Mouse (Mus musculus) kidney, postnatal 4 days (tissue): ENCODE measurements at regions not wholly inside any gene's neighbourhood (a gene's known extent, or its start where the extent isn't known, plus 50 kb on each side); places are given as distances from the start of the nearest gene placed in this dataset.

Experiments
- DNase-seq, 2 experiments: peaks; one replicate each; pipeline ENCODE4 v3.0.0; 2021; ENCODE audit warnings: mixed read lengths in 2 of 2

DNA sequence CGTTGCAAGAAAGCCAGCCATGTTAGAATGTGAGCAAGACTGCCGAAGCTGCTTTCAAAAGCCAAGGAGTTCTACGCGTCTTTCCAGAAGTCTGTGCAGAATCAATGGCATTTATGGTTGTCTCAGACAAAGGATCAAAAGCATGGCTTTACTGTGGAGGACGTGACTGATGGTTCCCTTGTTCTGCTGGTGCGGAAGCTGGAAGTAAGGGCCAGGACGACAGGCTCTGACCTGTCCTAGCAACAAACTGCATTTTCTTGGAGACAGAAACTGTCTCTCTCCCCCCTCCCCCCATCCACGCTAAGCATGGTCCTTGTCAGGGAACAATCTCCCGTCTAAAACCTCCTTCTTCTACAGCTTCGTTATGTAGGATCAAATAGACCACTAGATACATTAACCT lies 2780.3 kb upstream of the Gm7489 start:
- DNase-seq, result peak; percentile 2 to 10

- no peak for DNase-seq
Observed at GRCm38 (mm10) chr15:51104796-51105195, 2779.9 kb upstream of the Gm7489 start.

DNA sequence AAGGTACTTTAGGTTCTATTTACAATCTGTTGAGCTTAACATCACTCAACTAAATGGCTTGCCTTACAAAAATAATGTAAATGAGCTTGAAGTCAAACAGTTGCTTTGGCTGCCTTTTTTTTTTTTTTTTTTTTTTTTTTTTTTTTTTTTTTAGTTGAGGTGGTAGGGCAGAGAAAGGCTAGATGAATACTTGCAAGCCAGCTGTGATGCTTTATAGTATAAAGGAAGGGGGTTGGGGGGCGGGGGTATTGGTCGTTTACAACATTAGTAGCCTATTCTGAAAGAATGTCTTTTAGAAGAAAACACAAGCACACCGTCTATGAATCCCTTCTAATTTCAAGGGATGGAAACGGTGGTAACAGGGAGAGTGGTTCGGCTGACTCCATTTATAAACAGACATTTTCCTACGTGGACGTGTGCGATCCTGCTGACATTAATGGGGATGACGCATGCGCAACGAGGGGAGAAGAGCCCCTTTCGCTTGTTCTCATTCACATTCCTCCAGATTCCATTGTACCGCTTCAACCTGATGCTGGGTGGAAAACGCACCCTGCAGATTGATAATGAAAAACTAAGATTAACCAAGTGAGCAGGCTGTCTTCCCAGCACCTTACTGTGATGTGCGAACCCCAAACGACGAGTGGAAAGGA lies 2779.2 kb upstream of the Gm7489 start:
- no peak for DNase-seq

DNA sequence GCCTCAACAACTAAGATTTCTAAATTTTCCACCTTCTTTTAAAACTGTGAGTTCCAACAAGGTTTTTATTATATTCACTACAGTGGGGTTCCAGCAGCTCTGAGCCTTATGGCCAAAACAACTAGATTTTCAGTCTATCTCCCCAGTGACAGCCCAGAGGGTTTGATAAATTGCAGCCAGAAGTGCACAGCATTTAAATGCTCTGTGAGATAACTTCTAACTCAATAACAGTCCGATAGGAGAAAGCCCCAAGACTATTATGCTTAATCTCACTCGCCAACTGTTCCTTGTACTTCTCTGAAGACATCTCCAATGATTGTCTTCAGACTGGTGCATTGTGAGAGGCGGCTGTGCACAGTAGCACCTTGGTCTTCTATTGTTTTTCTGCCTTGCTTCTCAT lies 2774.5 kb upstream of the Gm7489 start:
- no peak for DNase-seq

- DNase-seq, result no peak
Observed at GRCm38 (mm10) chr15:51125896-51126295, 2758.8 kb upstream of the Gm7489 start.

DNA sequence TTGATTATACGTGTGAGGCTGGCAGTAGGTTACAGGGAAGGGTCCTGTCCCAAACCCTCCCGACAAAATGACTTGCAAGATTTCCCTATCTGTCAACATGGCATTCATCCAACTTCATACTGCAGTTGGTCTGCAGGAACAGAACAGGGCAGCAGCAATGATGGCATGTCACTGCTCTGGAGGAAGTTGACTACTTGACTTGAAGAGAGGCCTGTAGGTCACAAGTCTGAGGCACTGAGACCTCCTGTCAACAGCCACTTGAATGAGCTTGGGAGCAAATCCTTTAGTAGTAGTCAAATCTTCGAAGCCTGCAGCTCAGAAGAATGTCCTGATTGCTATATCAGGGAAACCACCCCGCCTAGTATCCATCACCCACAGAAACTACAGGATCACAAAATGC lies 2753.7 kb upstream of the Gm7489 start:
- no peak for DNase-seq

DNA sequence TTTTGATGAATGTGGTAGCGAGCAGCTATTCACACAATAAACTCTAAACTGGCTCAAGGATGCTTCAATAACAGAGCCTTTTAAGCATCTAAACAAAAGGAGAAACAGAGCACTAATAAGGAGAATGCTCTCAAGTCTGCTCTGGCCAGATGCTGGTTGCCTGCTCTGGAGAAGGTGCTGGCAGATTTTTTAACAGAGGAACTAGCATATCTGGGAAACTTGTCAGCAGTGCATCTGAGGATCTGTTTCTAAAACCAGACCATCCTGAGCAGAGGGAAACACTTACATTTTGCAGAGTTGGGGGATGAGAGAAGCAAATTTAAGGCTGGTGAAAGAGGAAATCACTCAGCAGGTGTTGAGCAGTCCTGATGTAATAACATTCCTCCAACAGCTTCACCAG lies 2748.6 kb upstream of the Gm7489 start:
- DNase-seq, result no peak

DNA sequence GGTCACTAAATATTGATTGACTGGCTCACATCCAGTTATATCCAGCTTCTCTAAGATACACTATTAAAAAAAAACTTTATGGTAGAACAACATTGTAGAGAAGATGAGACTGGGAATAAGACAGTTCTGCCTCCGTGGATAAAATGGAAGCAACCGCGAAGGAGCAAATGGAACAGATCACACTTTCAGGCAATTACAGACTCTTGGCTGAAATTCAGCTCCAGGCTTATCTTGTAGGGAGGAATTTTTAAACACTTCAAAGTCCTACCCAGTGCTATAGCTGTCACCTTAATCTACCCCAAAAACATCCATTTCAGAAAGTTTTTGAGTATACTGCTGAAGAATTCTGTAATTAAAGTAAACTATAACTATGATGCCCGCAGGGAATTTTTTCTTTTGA lies 2745.2 kb upstream of the Gm7489 start:
- no peak for DNase-seq

DNA sequence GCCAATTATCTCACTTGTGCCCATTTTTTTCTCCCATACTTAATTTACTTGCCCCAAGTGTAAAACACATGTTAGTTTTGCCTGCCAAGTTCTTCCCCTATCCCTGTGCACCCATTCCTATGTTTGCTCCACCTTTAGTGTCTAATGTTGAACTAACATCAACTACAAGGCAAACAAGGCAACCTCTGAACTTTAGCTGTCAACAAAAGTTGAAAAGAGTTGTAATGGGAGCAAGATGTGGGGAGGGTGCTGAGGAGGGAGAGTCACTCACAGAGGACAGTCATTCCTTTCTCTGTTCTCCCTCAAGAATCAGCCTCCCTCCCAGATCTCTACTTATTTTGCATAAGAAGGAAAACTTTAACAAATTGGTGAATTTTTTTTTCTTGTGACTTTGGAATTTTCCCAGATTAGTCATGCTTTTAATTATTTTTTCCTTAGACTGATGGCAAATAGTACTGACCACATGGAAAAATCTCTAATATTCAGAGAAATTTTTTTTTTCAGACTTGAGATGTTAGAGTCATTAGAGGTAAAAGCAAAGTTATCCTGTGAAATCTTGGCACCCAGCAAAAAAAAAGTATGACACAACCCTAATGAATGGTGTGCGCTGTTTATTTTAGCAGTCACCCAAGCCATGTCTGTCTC lies 2710.6 kb upstream of the Gm7489 start:
- DNase-seq, result no peak

DNA sequence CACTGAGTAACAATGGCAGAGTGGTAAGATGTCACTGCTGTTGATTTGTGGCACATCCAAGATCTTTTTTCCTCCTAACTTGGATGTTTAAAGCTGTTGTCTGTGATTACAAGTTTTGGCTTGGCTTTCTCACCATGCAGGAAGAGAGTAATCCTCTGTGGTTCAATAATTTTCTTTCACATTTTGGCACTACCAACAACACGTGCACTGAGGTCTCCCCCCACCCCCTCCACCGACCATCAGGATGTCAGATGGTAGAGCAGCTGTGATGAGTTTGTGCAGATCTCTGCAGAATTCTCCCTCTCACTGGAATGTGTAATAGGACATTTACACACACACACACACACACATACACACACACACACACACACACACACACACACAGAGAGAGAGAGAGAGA lies 2708.2 kb upstream of the Gm7489 start:
- DNase-seq, result no peak

DNA sequence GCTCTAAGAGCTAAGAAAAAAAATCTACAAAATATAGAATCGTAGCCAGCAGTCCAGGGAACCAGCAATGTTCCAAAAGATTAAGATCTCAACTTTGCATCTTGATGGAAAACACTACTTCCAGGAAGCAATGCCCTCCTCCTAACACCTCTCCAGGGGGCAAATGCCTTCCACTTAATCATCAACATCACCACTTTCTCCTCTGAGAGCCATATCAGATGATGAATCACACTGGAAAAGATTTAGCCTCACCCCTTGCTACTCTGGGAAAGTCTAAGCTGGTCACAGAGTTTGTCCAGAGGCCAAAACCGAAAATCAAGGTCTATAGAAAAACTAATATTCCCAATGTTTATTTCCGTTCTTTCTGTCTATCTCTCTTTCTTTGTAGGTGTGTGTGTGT lies 2695.6 kb upstream of the Gm7489 start:
- no peak for DNase-seq

DNA sequence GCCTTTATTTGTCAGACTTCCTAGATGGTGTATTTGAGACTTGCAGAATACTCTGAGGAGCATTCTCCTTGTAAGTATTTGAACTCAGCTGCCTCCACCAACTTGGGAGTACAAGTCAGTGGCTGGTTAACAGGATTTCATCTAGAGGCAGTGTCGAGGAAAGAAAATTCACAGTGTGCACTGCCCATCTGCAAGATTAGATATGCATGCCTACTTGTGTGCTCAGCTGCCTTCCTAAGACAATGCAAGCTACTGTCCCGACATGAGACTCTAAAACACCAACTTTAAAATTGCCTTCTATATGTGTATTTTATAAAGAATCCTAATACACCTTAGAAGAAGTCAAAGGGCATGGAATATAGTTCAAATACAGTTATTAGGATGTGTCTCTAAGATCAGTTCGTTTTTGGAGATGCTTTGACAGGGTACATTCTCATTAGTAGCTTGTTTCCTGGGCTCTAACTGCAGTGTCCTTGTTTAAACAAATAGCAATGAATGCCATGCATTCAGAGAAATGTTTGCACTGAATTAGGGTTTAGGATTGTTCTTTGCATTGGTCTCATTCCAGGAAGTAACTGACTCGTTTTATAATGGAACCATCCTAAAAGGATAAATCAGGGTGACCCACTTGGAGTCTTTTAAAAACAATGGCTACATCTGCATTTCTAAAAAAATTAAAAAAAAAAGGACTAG lies 2687.1 kb upstream of the Gm7489 start:
- DNase-seq, result no peak

DNA sequence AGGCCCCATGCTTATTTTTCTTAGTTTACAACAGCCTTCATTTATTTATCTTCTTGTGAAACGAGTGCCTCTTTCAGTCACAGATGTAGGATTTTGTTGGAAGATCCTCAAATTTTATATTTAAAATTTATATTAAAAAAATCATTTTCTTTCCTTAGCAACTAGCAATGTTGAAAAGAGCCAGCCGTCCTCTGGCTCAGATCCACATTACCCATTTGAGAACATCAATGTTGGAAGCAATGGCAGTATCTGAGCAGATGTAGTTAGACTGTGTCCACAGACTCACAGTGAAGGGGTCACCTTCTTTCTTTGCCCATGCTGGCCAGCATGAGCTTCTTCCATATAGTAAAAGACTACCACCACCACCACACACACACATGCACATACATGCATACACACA lies 2681.4 kb upstream of the Gm7489 start:
- no peak for DNase-seq

- no peak for DNase-seq
Observed at GRCm38 (mm10) chr15:51206050-51206449, 2678.7 kb upstream of the Gm7489 start.

GRCm38 (mm10) chr15:51206773-51207172 lies 2677.9 kb upstream of the Gm7489 start:
- DNase-seq, result no peak

- DNase-seq, result no peak
Observed at GRCm38 (mm10) chr15:51234873-51235272, 2649.8 kb upstream of the Gm7489 start.

DNA sequence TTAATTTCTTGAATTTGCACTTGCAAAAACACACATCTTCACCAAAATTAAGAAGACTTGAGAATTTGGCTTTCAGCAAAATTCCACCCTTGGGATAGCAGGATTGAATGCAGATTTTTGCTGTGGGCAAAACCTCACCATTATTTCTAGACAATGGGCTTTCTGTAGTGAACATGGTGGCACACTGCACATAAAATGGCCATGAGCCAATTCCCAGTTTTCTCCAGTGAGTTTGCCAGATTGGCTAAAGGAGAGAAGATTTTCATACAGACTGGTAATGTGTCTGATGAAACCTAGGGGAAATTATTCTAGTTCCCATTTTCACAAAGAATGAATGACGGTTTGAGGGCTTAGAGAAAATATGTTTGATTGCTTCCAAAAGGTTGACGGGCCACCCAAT lies 2640.1 kb upstream of the Gm7489 start:
- DNase-seq, result no peak

DNA sequence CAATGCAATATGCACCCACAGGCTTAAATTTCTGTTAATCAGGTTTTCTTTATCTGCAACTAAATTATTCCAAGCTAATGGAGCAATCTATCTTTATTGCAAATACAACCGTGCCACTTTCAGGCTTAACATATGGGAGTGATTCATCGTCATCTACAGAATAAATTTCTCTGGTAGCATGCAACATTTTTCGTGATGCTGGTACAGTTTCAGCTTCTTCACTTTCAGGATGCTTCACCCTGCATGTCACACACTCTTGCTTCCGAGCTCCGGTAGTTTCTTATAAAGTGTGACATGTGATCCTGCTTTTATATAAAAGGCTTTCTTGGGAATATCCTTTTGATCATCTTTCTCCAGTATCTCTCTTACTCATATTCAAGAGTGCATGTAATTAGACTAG lies 2637.4 kb upstream of the Gm7489 start:
- DNase-seq, result no peak

- DNase-seq, result no peak
Observed at GRCm38 (mm10) chr15:51248034-51248788, 2636.5 kb upstream of the Gm7489 start.

GRCm38 (mm10) chr15:51248789-51249040 lies 2636.0 kb upstream of the Gm7489 start:
- no peak for DNase-seq

DNA sequence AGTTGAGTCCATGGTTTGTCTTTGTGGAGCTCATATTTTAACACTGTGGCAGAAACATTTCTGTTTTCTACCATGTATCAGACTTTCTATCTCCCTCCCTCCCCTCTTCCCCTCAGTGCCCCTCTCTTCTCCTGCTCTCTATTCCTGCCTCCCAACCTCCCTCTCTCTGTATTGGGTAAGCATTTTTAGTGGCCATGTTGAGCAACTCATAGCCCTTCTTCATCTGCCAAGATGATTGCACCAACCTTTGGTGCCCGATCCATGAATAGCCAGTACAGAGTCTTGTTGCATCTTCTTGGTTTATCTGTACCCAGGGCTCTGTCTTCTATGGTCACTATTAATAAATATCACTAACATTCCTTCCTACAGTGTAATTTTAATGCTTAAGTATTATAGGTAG lies 2630.6 kb upstream of the Gm7489 start:
- no peak for DNase-seq

GRCm38 (mm10) chr15:51255203-51255615 lies 2629.5 kb upstream of the Gm7489 start:
- DNase-seq, result no peak

DNA sequence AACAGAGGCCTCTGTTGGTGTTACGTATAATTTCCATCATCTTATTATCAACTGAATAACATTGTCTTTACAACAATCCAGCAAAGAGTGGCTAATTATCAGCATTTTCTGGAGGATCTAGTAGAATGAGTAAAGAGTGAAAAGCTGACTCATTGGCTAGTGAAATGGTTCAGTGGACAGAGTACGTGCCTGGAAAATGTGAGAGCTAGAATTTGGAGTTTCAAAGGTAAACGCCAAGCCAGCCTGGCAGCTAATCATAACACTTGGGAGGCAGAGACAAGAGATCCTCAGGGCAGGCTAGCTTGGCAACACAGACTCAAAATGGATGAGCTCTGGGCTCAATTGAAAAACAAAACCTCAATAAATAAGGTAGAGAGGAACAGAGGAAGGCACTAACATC lies 2628.0 kb upstream of the Gm7489 start:
- DNase-seq, result no peak

DNA sequence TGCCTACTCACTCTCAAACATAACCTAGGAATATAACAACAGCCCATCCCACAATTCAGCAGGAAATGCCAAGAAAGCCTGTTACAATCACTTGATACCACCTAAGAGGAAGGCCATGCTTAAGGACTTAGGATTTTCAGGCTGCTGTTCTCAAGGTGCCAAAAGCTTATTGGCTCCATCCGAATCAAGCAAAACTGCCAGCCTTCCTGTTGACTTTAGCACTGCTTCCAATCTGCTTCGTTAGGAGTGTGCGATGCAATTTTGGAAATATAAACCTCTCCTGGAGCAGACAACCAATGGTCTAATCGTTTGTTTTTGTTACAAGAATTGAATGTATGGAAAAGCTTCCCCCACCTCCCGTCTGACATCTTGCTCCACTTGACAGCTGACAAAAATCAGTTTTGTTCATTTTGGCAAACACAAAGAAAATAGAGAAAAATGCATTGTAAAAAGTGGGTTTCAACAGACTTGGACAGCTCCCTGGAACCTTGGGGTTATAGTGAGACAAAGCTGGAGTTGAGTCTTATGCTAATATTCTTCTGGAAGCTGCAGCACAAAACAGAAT lies 2620.0 kb upstream of the Gm7489 start:
- no peak for DNase-seq
